Mouse (Mus musculus) monocyte, adult 2 months (primary cell): ENCODE results near the gene Apobec2.
"Not testable (repeated sequence)": the region's sequence is repeated elsewhere in the genome, so short reads cannot be mapped to it uniquely, and the experiment has no call there.

ENCODE experiments used
- DNase-seq, 2 experiments: peaks; one replicate each; pipeline ENCODE4 v3.0.0; 2022; ENCODE audit warnings: low spot score in 2 of 2, low read depth in 1 of 2

The Apobec2 gene

GRCm38 (mm10) chr17:48432158-48432980 is at the start of gene Apobec2:
TSS of gene Apobec2 (minus strand) at chr17:48432930.
- DNase-seq, result no peak

- DNase-seq, result no peak
These were observed 47.2 kb upstream of the Apobec2 start for GRCm38 (mm10) chr17:48479952-48480351.

- no peak for DNase-seq
These were observed 42.7 kb upstream of the Apobec2 start for GRCm38 (mm10) chr17:48475444-48475843.

- DNase-seq, result not testable (repeated sequence)
These were observed 41.6 kb upstream of the Apobec2 start for GRCm38 (mm10) chr17:48474282-48474681.

- peak; percentile 12 to 55 for DNase-seq
These were observed 34.9 kb upstream of the Apobec2 start for GRCm38 (mm10) chr17:48467395-48468231.

GRCm38 (mm10) chr17:48466769-48467394 is 34.2 kb upstream of the Apobec2 start:
- DNase-seq, result no peak

GRCm38 (mm10) chr17:48463391-48463790 is 30.7 kb upstream of the Apobec2 start:
- DNase-seq, result no peak

GRCm38 (mm10) chr17:48462096-48462495 is 29.4 kb upstream of the Apobec2 start:
- DNase-seq, result no peak

GRCm38 (mm10) chr17:48457971-48458653 is 25.4 kb upstream of the Apobec2 start:
- no peak for DNase-seq

GRCm38 (mm10) chr17:48455955-48456354 is 23.2 kb upstream of the Apobec2 start:
- no peak for DNase-seq

- no peak for DNase-seq
These were observed 22.0 kb upstream of the Apobec2 start, which contains the start of gene Unc5cl for GRCm38 (mm10) chr17:48454688-48455087. TSS of gene Unc5cl (plus strand) at chr17:48454901.

GRCm38 (mm10) chr17:48454190-48454589 is 21.5 kb upstream of the Apobec2 start:
- no peak for DNase-seq

GRCm38 (mm10) chr17:48453489-48453888 is 20.8 kb upstream of the Apobec2 start:
- DNase-seq, result no peak

- DNase-seq, result no peak
These were observed 19.2 kb upstream of the Apobec2 start for GRCm38 (mm10) chr17:48451753-48452444.

GRCm38 (mm10) chr17:48451353-48451675 is 18.6 kb upstream of the Apobec2 start, which contains the start of gene Tspo2:
TSS of gene Tspo2 (minus strand) at chr17:48451522.
- DNase-seq, result no peak

- DNase-seq, result no peak
These were observed 18.1 kb upstream of the Apobec2 start for GRCm38 (mm10) chr17:48450666-48451352.

- DNase-seq, result no peak
These were observed 14.9 kb upstream of the Apobec2 start for GRCm38 (mm10) chr17:48447675-48448074.

GRCm38 (mm10) chr17:48443542-48444145 is 10.9 kb upstream of the Apobec2 start:
- DNase-seq, result no peak

GRCm38 (mm10) chr17:48442745-48443457 is 10.2 kb upstream of the Apobec2 start:
- DNase-seq, result no peak
